Mouse (Mus musculus): ENCODE measurements around the gene Cstb.

Gene Cstb

GRCm38 (mm10) chr10:78466647-78467046, 41.2 kb downstream of the Cstb start:
- Histone ChIP-seq H3K4me1 (replicated peaks; ENCODE audit: low read depth, low read length) (peaks cover 53% of the 10 kb centered on the region), H3K9me3 (ENCODE audit: low read length) (no peaks in the 10 kb centered on the region), H3K36me3 (ENCODE audit: insufficient read depth, low read length) (no peaks in the 10 kb centered on the region), H3K27me3 (ENCODE audit: insufficient read depth, low read length) (peaks cover 84% of the 10 kb centered on the region), H3K4me3 (replicated peaks; ENCODE audit: low read length) (no peak overlapping the region)
- TF ChIP-seq CTCF (conservative IDR thresholded peaks at IDR 0.05; ENCODE audit: low read length) = no peak
- no peak for TF ChIP-seq POU5F1 (IDR thresholded peaks at IDR 0.05; ENCODE audit: borderline replicate concordance, low read length)
- no peak for TF ChIP-seq NANOG (IDR thresholded peaks at IDR 0.05; ENCODE audit: borderline replicate concordance, low read length)

DNA sequence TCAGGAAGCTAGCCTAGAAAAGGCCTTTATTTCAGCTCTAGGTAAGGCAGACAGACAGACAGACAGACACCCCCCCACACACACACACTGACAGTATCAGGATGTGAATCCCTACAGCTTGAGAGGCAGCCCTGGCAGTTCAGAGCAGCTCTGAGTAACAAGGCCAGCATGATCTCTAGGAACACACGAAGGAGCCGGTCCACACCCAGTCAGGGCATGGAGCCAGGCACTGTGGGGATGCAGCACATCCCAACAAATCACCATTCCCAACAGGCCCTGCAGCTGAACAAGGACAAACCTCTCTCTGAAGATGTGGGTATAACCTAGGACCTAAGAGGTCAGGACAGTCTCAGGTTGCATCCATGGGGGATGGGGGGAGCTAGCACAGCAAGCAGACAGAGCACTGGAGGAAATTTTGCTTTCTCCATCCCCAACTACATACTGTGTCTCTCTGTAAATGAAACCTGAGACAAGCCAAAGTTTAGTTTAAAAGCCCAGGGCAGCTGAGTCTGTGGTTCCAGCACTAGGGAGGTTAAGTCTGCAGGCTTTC, 42.4 kb downstream of the Cstb start:
- Histone ChIP-seq H3K4me3 (replicated peaks; ENCODE audit: low read length) (no peak overlapping the region), H3K36me3 (ENCODE audit: insufficient read depth, low read length) (no peaks in the 10 kb centered on the region)
- TF ChIP-seq NANOG (IDR thresholded peaks at IDR 0.05; ENCODE audit: borderline replicate concordance, low read length) (no peak), POU5F1 (IDR thresholded peaks at IDR 0.05; ENCODE audit: borderline replicate concordance, low read length) (no peak), CTCF (conservative IDR thresholded peaks at IDR 0.05; ENCODE audit: low read length) (no peak)

DNA sequence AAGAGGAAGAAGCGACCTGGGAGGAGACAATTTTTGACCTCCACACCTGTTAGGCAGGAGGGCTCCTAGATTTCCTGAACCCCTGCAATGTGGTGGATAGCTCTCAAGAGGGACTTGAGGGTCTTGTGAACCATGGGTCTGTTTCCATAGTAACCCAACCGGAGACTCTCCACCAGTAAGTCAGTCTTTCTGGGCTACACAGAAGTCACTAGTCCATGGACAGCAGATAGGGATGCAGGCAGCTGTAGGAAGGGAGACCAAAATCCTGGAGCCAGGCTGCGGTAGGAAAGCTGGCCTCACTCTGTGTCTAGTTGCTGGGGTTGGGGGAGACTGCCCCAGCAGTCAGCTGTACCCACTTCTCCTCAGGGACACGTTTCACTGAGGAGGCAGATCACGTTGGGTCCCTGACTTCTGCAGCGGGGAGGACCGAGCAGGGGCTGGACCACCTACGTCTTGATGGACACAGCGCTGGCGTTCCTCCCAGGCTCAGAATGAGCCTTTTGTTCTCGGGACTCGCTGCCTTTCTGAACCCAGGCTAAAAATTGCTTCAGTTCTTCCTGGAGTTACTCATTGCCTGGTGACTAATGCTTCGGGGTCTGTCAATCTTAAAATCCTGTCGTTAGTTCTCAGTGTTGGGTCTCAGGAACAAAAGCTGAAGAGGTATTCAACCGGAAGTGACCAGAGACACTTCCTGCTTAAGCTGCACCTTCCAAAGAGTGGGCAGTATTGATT, 45.3 kb downstream of the Cstb start:
- Histone ChIP-seq H3K4me3 (replicated peaks; ENCODE audit: low read length) (no peak overlapping the region), H3K9me3 (ENCODE audit: low read length) (no peaks in the 10 kb centered on the region), H3K27me3 (ENCODE audit: insufficient read depth, low read length) (peaks cover 82% of the 10 kb centered on the region), H3K36me3 (ENCODE audit: insufficient read depth, low read length) (no peaks in the 10 kb centered on the region), H3K4me1 (replicated peaks; ENCODE audit: low read depth, low read length) (peaks cover 19% of the 10 kb centered on the region)
- TF ChIP-seq CTCF (conservative IDR thresholded peaks at IDR 0.05; ENCODE audit: low read length) (no peak), NANOG (IDR thresholded peaks at IDR 0.05; ENCODE audit: borderline replicate concordance, low read length) (no peak), POU5F1 (IDR thresholded peaks at IDR 0.05; ENCODE audit: borderline replicate concordance, low read length) (no peak)

More for the DNA sequence above, 42.4 kb downstream of the Cstb start:
- Histone ChIP-seq H3K4me1 (replicated peaks; ENCODE audit: low read depth, low read length) (peaks cover 42% of the 10 kb centered on the region), H3K27me3 (ENCODE audit: insufficient read depth, low read length) (peaks cover 86% of the 10 kb centered on the region), H3K9me3 (ENCODE audit: low read length) (no peaks in the 10 kb centered on the region)

GRCm38 (mm10) chr10:78472046-78472445, 46.6 kb downstream of the Cstb start:
- H3K4me1 ChIP-seq (replicated peaks; ENCODE audit: low read depth, low read length) = peaks cover 19% of the 10 kb centered on the region
- no peaks in the 10 kb centered on the region for H3K9me3 ChIP-seq (ENCODE audit: low read length)
- H3K36me3 ChIP-seq (ENCODE audit: insufficient read depth, low read length) = no peaks in the 10 kb centered on the region
- TF ChIP-seq NANOG (IDR thresholded peaks at IDR 0.05; ENCODE audit: borderline replicate concordance, low read length) (no peak), CTCF (conservative IDR thresholded peaks at IDR 0.05; ENCODE audit: low read length) (no peak), POU5F1 (IDR thresholded peaks at IDR 0.05; ENCODE audit: borderline replicate concordance, low read length) (no peak)
- peaks cover 81% of the 10 kb centered on the region for H3K27me3 ChIP-seq (ENCODE audit: insufficient read depth, low read length)
- H3K4me3 ChIP-seq (replicated peaks; ENCODE audit: low read length) = no peak overlapping the region

DNA sequence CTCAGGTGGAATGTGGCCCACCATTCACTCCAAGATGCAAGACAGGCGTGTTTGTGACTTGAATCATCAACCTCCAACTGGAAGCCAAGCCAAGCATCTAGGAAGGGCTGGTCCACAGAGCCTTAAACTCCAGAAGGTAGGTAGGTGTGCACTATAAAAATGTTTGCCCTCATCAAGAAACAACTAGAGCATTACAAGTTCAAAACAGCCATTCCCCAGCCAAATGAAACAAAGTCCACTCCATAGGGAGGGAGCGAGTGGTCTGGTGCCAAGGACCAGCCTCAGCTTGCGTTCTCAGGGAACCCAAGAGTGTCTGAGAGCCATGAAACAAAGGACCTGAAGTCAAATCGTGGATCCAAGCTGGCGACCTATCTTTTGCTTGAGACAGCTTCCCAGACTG, 48.0 kb downstream of the Cstb start:
- no peak overlapping the region for H3K4me3 ChIP-seq (replicated peaks; ENCODE audit: low read length)
- peaks cover 67% of the 10 kb centered on the region for H3K27me3 ChIP-seq (ENCODE audit: insufficient read depth, low read length)
- no peaks in the 10 kb centered on the region for H3K36me3 ChIP-seq (ENCODE audit: insufficient read depth, low read length)
- H3K9me3 ChIP-seq (ENCODE audit: low read length) = no peaks in the 10 kb centered on the region
- H3K4me1 ChIP-seq (replicated peaks; ENCODE audit: low read depth, low read length) = peaks cover 11% of the 10 kb centered on the region
- no peak for TF ChIP-seq CTCF (conservative IDR thresholded peaks at IDR 0.05; ENCODE audit: low read length)
- TF ChIP-seq POU5F1 (IDR thresholded peaks at IDR 0.05; ENCODE audit: borderline replicate concordance, low read length) = no peak
- no peak for TF ChIP-seq NANOG (IDR thresholded peaks at IDR 0.05; ENCODE audit: borderline replicate concordance, low read length)

DNA sequence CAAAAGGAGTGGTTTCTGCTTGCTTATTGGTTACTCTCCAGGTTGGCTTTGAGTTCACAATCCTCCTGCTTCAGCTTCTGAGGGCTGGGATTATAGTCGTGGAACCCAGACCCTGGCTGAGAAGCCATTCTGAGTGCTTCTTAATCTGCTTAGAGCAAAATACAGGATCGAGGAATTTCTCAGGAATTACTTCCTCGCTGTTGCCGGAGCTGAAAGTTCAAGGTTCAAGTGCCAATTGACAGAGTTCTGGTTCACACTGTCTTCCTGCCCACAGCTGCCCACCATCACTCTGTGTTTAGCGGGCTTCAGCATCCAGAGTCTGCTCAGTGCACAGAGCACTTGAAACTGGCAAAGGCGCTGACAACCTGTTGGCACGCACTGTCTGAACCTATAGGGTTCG, 49.3 kb downstream of the Cstb start:
- H3K4me3 ChIP-seq (replicated peaks; ENCODE audit: low read length) = no peak overlapping the region
- H3K36me3 ChIP-seq (ENCODE audit: insufficient read depth, low read length) = no peaks in the 10 kb centered on the region
- peaks cover 66% of the 10 kb centered on the region for H3K27me3 ChIP-seq (ENCODE audit: insufficient read depth, low read length)

GRCm38 (mm10) chr10:78476821-78477220, 51.4 kb downstream of the Cstb start:
- Histone ChIP-seq H3K27me3 (ENCODE audit: insufficient read depth, low read length) (peaks cover 70% of the 10 kb centered on the region), H3K9me3 (ENCODE audit: low read length) (no peaks in the 10 kb centered on the region), H3K4me1 (replicated peaks; ENCODE audit: low read depth, low read length) (peaks cover 5% of the 10 kb centered on the region), H3K36me3 (ENCODE audit: insufficient read depth, low read length) (no peaks in the 10 kb centered on the region), H3K4me3 (replicated peaks; ENCODE audit: low read length) (no peak overlapping the region)
- TF ChIP-seq POU5F1 (IDR thresholded peaks at IDR 0.05; ENCODE audit: borderline replicate concordance, low read length) (no peak), NANOG (IDR thresholded peaks at IDR 0.05; ENCODE audit: borderline replicate concordance, low read length) (no peak), CTCF (conservative IDR thresholded peaks at IDR 0.05; ENCODE audit: low read length) (no peak)

More for the DNA sequence above, 49.3 kb downstream of the Cstb start:
- TF ChIP-seq CTCF (conservative IDR thresholded peaks at IDR 0.05; ENCODE audit: low read length) (no peak), NANOG (IDR thresholded peaks at IDR 0.05; ENCODE audit: borderline replicate concordance, low read length) (no peak), POU5F1 (IDR thresholded peaks at IDR 0.05; ENCODE audit: borderline replicate concordance, low read length) (no peak)
- no peaks in the 10 kb centered on the region for H3K9me3 ChIP-seq (ENCODE audit: low read length)
- peaks cover 11% of the 10 kb centered on the region for H3K4me1 ChIP-seq (replicated peaks; ENCODE audit: low read depth, low read length)

Measured in E14TG2a.4 (cell line).